Mouse (Mus musculus): ENCODE measurements around the gene Rasa3.

The Rasa3 gene

DNA sequence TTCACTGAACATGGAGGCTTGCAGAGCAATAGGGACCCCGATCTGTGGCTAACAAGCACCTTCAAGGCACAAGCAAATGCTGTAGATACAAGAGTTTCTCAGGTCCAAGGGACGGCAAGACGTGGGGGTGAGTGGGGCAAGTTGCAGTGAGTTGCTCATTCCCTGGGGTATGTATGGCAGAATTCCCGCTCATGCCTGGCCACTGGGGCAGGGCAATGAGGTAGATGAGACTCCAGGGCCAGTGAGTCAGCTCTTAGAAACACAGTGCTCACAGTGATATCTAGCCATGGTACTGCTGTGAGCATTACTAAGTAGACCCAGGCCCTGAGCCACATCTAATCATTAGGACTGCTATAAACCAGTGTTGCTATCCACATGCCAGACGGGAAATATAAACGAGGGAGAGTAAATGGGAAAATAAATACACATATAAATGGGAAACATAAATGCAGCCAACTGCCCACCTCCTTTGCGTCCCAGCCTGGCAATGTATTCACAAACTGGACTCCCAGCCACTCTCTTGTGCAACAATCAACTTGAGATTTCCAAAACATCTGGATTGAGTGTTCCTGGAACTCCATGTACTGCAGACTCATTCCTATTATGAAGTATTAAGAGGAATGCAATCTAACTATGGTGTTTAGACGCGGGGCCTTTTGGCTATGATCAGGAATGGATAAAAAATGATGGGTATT is 57.0 kb downstream of the Rasa3 start:
- no peak for DNase-seq (ENCODE audit: low spot score in 2 of 2)

DNA sequence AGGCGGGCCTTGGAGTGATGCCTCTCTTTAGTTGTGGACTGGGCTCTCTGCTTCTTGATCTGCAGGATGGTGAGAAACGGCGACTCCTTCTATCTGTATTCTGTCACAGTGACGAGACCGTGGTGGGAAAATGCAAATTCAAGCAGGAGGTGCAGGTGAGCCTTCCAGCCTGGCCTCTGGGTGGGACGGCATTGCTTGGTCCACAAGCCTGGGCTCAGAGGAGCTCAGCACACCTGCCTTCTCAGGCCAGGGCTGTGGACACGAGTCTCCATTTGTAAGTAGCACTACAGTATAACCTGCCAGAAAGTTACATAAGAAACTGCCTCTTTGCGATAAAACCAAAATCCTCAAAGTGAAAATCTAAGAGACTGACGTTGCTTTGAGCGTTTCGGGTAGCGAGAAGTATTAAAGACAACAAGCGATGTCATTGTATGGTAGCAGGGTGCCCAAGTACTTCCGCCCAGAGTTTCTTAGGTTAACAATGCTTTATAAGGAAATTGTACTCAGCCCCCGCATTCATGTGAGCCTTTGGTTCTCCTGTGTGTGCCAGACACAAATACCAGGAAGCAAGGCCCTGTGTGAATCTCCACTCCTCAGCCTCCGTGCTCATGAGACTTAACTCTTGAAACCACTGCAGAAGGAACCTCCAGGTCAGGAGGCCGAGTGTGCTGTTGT is 60.4 kb downstream of the Rasa3 start:
- no peak for DNase-seq (ENCODE audit: low spot score in 2 of 2)

GRCm38 (mm10) chr8:13614924-13615391 is 62.4 kb downstream of the Rasa3 start:
- DNase-seq (ENCODE audit: low spot score in 2 of 2), result no peak

DNA sequence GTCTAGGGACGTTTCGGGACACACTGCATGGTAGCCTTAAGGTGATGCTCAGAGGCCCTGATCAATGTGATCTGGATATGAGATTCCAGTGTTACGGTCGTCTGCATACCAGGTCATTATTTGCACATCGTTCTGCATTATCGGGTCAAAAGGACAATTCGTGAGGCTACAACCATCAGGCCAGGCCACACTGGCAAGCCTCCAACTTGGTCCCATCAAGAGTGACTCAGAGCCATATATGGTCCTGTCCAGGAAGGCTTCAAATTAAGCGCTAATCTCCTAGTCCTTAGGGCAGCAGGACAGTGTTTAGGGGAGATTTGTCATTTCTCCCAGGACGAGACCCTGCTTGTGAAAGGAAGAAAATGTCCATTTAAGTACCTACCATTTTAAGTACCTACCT is 63.3 kb downstream of the Rasa3 start:
- no peak for DNase-seq (ENCODE audit: low spot score in 2 of 2)

DNA sequence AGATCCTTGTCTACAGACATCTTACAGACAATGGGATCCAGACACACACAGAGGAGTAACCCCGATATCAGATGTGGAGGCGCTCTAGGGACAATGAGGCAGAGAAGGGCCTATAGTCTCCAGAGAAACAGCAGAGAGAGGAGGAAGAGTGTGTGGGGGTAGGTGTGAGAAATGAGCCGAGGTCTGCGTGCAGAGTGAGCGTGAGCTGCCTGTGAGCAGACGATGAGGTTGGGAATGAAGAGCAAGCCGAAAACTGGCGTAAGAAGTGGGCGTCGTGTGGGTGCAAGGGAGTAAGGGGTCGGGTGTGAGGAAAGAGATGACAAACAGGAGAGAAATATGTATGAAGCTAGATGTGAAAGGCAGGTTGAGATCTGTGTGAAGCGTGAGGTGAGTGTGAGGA is 65.7 kb downstream of the Rasa3 start:
- no peak for DNase-seq (ENCODE audit: low spot score in 2 of 2)

DNA sequence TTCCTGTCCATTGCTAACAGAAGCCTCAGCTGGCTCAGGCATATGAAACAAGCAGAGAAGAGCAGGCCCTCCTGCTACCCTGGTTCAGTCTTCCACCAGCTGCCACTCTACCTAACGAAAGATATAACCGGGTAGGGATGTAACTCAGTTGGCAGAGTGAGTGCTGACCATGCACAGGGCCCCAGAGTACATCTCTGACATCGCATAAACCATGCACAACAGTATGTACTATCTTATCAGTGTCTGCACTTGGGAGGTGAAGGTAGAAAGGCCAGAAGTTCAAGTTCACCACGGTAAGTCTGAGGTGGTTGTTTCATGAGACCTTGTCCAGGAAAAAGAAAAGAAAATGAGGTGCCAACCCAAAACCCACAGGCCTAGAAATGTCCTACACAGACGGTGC is 67.4 kb downstream of the Rasa3 start:
- DNase-seq (ENCODE audit: low spot score in 2 of 2), result no peak

DNA sequence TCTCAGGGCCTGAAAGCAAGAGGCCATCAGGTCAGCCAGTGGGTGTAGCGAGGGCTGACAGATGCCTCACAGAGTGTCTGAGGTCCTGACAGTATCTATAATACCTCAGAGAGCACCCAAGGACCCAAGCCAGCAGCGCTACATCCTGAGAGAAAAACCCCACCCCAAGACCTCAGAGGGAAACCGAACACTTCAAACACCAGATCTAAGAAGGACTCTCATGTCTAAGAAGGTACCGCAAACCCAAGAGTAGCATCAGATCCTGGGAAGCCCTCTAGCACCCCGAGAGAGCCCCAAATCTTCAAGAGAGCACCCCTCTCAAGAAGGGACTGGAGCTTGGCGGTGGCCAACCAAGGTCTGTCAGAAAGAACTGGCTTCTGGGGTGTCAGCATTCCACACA is 68.5 kb downstream of the Rasa3 start:
- no peak for DNase-seq (ENCODE audit: low spot score in 2 of 2)

GRCm38 (mm10) chr8:13605920-13606480 is 71.4 kb downstream of the Rasa3 start:
- no peak for DNase-seq (ENCODE audit: low spot score in 2 of 2)

DNA sequence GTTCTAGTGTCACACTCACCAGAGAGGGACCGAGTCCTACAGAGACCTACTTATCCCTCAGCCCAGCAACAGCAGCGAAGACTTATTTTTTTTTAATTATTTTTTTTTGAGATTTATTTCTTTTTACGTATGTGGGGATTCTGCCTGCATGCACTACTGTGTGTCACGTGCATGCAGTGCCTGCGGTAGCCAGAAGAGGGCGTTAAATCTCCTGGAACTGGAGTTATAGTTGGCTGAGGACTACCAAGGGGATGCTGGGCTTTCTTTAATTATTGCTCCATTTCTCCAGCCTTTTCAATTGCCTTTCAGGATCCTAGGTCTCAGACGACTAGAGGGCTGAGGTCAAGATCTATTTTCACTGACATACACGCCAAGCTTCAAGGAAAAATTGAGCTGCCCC is 74.8 kb downstream of the Rasa3 start:
- DNase-seq (ENCODE audit: low spot score in 2 of 2), result no peak

GRCm38 (mm10) chr8:13601166-13601565 is 76.2 kb downstream of the Rasa3 start:
- peak; percentile 85 to 88 for DNase-seq (ENCODE audit: low spot score in 2 of 2)

DNA sequence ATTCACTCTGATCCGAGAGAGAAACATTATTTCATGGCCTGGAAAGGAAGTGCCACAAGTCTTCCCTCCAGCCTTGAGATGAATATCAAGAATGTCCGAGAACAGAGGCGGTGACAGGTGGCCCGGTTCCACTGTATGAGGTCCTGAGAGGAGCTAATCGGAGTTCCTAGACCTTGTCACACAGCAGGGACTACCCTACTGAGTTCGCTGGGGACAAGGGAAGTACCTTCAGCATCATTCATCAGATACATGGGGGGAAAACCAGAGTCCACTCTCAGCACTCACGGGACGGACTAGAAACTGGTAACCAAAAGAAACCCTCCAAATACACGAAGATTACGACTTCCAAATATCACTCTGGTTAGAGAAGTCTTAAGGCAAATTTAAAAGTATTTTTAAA is 76.7 kb downstream of the Rasa3 start:
- peak in 1 of 2 experiments; percentile 19 for DNase-seq (ENCODE audit: low spot score in 2 of 2)

DNA sequence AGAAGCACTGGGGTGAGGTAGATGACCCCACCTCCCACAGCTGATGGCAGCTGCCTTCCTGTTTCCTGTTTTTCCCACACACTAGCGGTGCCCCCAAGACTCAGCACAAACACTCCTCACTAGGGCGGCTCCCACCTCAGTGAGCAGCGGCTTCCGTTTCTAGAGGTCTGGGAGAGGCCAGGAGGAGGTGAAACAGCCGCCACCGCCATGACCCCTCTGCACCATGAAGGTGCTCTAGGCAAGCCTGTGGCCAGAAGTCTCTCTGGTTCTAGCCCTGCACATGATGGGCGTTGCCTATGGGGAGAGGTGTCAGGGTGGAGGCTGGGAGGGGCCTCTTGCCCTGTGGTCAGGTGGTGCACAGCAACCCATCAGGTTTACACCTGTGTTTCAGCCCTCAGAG is 77.2 kb downstream of the Rasa3 start:
- peak; percentile 92 to 93 for DNase-seq (ENCODE audit: low spot score in 2 of 2)

DNA sequence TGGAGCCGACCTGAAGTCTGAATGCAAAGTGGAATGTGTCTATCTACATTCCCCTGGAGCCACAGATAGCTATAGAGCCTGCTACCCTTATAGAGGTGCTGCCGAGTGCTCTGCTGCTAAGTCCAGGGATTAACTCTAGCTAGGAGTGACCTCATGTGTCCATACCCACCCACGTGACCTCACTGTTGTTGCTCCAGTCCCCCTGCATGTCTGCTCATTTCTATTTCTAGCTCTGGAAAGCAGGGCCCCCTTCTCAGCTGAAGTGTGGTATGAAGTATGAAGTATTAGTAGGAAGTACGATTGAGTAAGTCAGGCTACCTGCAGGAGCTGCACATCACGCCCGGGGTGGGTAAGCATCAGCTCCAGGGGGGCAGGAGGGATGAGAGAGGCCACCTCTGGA is 79.6 kb downstream of the Rasa3 start:
- no peak for DNase-seq (ENCODE audit: low spot score in 2 of 2)

- peak; percentile 66 for DNase-seq (ENCODE audit: low spot score in 2 of 2)
Observed at GRCm38 (mm10) chr8:13595861-13596260, 81.5 kb downstream of the Rasa3 start.

DNA sequence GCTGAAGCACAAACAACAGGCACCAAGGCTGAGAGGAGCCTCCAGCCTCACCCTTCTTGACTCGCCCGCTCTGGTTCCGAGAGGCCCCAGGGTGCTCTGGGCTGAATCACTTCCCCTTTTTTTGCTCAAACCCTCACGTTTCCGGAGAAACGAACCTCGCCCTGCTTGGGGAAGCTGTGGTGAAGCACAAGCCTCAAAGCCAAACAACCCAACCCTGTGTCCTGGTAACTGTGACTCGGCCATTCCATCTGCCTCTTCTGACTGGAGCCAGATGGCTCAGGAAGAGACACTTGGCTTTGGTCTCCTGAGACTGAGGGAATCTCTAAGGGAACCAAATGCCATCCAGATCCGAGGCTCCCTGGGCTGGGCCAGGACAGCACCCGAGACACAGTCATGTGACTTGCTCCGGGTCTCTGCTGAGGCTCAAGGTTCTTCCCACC is 82.5 kb downstream of the Rasa3 start:
- peak; percentile 95 for DNase-seq (ENCODE audit: low spot score in 2 of 2)

- DNase-seq (ENCODE audit: low spot score in 2 of 2), result peak; percentile 46 to 54
Observed at GRCm38 (mm10) chr8:13593340-13593739, 84.1 kb downstream of the Rasa3 start.

- no peak for DNase-seq (ENCODE audit: low spot score in 2 of 2)
Observed at GRCm38 (mm10) chr8:13591246-13591645, 86.2 kb downstream of the Rasa3 start.

DNA sequence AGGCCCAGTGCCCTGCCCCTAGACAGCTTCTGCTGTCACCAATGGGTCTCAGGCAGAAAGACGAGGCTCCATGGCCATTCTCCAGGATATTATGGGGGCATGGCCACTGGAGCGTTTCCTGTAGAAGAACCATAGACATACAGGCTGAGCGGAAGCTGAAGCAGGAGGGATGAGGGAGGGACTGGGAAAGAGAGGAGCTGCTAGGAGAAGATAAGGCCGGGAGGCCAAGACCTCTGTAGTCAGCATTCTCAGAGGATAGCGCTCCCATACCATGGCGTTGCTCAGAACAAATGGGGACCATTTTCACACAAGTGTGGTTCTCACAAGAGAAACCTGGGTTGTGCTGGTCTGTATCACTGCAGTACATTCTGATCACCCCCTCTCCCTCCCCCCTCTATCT is 88.3 kb downstream of the Rasa3 start:
- no peak for DNase-seq (ENCODE audit: low spot score in 2 of 2)

DNA sequence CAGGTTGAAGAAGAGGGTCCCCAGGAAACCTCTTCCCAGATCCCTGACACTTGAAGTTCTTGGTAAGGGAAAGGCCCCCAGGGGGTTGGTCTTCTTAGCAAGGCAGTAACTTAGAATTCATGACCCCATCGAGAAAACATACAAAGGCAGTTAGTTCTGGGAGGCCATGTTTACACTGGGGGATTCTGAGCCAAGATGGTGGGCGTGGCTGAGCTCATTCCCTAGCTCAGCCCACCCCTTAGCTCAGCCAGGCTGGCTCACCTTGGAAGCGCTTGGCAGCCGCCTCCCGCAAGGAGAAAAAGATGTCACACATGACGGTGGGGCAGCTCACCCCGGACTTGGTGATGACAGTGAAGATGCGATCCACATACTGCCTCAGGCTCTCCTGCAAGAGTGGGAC is 92.8 kb downstream of the Rasa3 start:
- no peak for DNase-seq (ENCODE audit: low spot score in 2 of 2)

GRCm38 (mm10) chr8:13577869-13578268 is 99.5 kb downstream of the Rasa3 start:
- DNase-seq (ENCODE audit: low spot score in 2 of 2), result no peak

DNA sequence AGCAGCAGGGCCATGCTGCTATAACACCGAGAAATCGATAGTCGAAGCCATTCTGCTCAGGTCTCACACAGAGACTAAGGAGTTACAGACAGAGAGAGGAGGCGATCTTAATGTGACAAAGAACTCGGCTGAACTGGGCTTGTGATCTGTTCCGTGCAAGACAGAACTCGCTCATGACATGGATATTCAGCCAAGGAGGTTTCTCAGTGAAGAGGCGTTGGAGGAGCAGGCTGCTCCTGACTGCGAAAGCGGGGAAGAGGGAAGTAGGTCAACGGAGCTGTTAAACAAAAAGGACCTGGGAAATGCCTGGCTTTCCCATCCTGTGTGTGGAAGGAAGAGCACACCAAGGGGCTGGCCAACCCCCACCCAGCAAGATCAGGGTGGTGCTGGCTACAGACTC is 105.4 kb downstream of the Rasa3 start:
- no peak for DNase-seq (ENCODE audit: low spot score in 2 of 2)

DNA sequence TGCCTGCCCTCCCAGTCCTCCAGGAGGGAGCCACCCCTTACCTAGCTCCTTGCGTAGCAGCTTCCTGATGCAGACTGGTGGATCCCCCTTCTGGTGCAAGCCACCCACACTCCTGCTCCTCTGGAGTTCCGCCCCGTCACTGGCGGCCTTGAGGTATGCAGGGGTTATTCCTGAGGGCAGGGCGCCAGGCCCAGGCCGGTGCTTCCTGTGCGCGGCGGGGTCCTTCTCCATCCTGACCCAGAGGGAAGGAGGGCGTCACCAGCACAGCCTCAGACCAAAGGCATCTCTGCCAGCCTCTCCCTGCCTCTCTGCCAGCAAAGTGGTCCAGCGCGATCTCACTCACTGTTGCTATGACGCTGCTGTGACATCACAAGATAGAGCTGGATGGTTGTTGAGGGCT is 115.3 kb downstream of the Rasa3 start, which contains the start of gene 1700029H14Rik:
Gene 1700029H14Rik (minus strand): TSS at position 344 of the 400 bp plus-strand sequence.
- DNase-seq (ENCODE audit: low spot score in 2 of 2), result no peak

DNA sequence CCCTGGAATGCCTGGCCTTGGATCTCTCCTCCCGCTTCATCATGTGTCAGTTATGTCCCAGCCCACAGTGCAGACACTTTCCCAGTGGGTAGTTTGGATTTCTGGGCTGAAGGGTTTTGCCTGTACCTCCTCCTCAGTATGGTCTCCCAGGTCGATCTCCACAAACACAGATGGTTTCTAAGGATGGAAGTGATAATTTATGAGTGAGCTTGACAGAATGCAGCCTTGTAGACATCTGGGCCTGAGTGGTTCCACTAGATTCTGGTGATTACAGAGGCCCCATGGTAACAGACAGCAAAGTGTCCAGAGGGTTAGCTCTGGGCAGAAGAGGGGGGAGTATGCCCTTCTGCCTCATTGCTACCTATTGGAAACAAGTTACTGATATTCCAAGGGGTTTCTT is 119.9 kb downstream of the Rasa3 start:
- no peak for DNase-seq (ENCODE audit: low spot score in 2 of 2)

Measured in spleen, postnatal 36 days (tissue).